Mouse (Mus musculus) mouse embryonic stem cell (cell line): ENCODE measurements around the gene Zbtb7b.
"Not testable (repeated sequence)": the region's sequence is repeated elsewhere in the genome, so short reads cannot be mapped to it uniquely, and the experiment has no call there.

Source experiments
- in situ Hi-C, 2 experiments: fragments of 300-500 bp; cut with MboI; formaldehyde crosslinking; loops; 1 replicate in 1 of 2; 3 replicates in 1 of 2; pipeline ENCODE4 v1.14.3; 2019 to 2020; ENCODE audit warnings: low sequenced_read_pairs in 2 of 2, low pct_unique_long_range_greater_than_20kb in 1 of 2, mixed read lengths in 1 of 2; ENCODE audit not compliant: unreplicated experiment in 1 of 2

The Zbtb7b gene

DNA sequence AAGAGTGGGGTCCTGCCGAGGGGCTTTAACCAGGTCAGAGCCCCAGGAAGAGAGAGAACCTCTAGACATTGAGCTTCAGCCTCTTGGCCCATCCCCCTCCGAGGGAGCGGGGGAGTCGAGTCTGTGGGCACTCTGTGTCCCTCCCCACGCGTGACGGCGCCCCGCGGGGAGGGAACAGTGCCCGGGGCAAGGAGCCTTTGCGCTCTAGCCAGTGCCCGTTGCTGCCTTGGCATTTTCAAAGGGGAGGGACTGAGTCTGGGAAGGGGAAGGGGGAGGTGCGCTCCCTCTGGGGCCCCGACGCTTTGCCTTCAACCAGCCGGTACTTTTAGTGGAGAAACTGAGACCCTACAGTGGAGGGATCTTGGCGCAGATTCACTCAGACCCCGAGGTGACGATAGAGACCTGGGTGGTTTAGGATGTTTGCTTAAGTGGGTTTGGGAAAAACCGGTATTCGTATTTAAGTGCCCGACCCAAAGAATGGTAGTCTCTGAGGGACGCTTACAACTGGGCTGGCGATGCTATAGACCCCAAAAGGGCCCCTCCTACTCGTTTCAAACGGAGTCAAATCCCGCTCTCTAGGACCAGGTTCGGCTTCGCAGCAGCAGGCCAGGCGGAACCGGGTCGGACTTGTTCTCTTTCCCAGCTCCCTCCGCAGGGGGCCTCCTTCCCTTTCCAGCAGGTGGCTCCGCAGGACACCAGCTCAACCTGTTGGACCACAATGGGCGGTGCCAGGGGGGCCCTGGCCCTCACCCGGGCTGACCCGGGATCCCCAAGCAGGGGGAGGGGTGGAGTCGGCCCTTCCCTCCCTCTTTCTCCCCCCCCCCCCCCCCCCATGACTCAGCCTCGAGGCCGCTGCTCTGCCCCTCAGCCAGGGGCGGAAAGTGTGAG lies at the start of gene Zbtb7b:
TSS of gene Zbtb7b (minus strand) at position 771 of the 888 bp plus-strand sequence.
- in situ Hi-C loops, result no loop called here

DNA sequence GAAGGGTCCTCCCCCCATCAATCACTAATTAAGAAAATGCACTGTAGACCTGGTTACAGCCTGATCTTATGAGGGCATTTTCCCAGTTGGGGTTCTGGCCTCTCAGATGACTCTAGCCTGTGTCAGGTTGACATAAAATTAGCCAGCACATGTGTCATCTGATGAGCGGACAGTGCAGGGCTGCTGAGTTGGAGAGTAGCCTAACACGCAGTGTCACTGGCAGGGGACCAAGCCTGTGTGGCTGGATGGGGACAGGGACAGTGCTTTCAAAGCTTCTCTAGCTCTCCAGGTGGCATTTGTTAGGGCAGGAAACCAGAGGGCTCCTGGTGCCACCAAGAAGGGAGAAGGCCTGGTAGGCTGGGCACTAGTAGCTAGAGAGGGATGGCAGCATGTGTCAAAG lies 46.1 kb upstream of the Zbtb7b start:
- in situ Hi-C loops, result no loop called here

DNA sequence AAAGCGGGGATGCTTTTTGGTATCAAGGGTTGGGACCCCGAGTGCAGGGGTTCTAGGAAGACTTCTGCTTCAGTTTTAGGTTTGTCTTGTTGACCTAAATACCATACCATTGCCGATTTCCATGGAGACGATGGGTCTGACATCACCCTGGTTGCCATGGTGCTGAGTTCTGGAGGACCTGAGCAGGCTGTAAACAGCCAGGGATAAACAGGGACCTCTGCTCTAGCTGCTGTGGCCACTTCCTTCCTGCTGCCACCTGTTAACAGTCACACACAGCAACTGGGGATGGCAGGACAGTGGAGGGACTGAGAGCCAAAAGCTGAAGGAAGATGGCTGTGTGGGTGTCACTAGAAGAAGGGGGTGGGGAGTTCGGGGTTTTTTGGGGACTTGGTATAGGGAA lies 42.7 kb upstream of the Zbtb7b start:
- in situ Hi-C loops, result no loop called here

DNA sequence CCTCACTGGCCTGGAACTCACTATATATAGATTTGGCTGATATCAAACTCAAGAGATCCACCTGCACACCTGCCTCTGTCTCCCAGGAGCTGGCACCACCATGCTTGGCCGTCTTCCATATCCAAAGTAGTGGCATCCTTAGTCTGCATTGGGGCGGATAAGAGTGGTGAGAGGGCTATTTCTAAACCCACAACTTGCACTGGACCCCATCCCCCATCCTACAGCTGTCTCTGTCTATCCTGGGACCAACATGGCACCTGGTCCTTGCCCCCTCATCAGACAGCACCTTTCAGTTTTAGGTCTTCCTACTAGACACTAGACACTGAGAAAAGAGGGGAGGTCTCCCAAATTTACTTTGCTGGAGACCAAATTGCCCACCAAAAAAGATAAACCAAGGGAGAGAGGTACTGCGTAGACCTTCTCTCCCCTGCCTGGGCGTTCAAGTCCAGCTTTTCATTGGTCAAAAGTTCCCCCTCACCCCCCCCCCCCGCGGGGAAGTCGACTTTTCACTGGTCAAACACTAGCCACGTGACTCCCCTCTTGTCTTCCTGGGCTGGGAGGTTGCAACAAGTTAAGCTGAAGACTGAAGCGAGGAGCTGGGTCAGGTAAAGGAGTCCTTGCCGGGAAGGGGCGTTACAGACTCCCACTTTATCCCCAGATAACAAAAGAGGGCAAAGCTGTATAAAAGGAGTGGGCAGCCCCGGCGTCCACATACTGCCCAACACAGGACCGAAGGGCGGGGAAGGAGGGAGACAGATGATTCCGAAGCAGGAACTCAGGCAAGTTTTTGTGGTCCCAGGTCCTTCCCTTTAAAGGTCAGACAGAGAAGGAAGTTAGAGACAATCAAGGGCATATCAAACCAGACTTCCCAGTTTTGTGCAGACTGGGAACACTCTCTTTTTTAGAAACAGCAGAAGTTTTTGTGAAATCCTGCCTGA lies 41.9 kb upstream of the Zbtb7b start, which contains the start of gene Pbxip1:
TSS of gene Pbxip1 (plus strand) at position 531 of the 938 bp plus-strand sequence.
- in situ Hi-C loops, result no loop called here

DNA sequence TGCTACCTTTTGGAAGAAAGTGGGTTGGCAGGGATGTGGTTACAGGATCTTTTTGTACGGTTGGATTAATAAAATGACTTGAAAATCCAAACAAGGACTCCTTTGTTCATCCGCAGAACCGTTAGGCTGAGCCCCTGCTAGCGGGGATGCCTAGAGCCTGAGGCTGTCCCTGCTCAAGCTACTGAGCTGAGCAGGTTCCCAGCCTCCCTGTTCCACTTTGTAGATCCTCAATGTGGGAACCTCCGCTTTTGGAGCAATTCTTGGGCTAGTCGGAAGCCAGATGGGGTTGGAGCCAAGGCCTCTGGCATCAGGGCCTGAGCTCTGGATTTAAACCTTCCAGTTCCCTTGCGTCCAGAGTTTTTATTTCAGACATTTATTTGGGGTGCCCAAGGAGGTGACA lies 40.5 kb upstream of the Zbtb7b start:
- in situ Hi-C loops, result no loop called here

DNA sequence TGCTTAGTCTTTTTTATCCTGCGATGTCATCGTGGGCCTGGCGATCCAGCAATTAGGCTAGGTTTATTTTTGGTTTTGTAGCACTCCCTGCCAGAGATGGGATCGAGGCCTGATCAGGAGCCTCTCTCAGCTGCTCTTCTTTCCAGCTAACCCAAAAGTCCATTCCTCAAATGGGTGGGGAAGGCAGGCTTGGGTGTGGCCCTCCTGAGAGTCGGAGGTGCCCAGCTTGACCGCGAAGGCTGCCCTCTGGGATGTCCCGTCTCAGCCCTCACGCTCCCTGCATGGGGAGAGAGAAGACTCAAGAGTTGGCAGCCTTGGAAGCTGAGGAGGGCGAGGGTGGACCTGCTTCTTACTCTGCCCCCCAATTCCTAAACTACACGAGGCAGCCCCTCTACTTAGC lies 40.0 kb upstream of the Zbtb7b start:
- in situ Hi-C loops, result no loop called here

DNA sequence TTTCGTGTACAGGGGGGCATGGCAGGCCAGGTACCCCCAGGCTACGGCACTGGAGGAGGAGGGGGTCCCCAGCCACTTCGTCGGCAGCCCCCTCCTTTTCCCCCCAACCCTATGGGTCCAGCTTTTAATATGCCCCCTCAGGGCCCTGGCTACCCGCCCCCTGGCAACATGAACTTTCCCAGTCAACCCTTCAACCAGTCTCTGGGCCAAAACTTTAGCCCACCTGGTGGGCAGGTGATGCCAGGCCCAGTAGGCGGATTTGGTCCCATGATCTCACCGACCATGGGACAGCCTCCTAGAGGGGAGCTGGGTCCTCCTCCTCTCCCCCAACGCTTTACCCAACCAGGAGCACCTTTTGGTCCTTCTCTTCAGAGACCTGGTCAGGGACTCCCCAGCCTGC lies 38.0 kb upstream of the Zbtb7b start:
- in situ Hi-C loops, result no loop called here

DNA sequence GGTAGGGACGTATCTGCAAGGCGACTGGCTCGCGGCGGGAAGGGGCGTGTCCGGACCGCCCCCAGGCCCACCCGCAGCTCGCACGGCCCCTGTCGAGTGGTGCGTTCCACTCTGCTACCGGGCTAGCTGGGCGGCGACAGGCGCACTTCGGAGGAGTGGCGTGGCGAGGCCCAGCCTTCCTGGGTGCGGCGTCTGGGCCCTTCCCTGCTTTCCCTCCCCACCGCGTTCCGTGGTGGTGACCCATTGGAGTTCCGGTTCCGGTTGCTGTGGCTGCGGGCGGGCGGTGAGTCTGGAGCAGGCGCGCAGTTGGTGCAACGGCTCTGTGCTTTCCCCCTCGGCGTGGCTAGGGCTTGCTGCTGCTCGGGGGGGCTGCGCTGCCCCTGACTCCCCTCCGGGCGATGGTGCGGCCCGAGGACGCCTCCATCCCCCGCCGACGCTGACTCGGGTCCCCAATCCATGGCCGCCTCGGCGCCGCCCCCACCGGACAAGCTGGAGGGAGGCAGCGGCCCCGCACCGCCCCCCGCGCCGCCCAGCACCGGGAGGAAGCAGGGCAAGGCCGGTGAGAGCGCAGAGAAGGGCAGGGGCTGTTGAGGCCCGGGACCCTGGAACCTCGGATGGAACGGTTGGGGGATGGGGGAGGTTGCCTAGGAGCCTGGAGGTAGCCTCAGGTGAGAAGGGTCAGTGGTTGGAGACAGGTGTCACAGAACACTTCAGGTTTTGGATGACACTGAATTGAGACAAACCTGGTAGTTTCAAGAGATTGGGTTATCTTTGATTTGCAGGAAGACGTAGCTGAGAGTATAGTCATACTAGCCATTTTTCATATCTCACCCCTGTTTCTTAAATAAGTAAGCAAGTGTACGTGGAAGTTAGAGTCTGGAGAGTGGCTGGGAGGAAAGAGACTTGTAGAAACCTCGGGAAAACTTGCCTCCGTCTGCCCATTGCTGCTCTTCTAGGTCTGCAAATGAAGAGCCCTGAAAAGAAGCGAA lies 35.9 kb upstream of the Zbtb7b start, which contains the start of gene Pygo2:
TSS of gene Pygo2 (plus strand) at position 44 of the 989 bp plus-strand sequence.
- in situ Hi-C loops, result no loop called here

DNA sequence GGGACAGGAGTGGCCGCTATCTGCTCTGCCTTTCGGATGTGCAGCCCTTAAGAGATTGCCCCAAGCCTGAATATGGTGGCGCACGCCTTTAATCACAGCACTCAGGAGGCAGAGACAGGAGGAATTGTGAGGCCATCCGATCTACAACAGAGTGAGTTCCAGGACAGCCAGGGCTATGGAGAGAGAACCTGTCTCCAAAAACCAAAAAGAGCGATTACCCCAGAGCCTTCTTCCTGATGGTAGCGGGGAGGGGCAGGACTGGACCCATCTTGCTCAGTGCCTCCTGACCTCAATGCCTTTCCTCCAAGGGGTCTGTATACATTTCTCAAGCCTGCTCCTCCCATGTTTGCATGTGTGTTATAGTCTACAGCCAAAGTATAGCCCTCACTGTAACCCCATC lies 34.4 kb upstream of the Zbtb7b start:
- in situ Hi-C loops, result not testable (repeated sequence)

DNA sequence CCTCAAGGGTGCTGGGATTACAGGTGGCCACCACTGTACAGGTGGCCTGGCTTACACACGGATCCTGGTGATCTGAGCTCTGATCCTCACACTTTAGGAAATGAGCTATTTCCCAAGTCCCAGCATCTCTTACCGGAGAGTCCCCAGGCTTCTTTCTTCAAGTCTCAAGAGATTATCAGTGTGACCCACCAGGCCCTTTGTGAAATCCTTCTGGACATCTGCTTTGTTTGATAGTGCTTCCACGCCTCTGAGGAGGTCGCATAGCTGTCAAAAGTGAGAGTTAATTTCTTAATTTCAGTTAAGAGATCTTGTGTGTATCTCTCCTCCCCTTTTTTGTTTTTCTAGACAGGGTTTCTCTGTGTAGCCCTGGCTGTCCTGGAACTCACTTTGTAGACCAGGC lies 31.3 kb upstream of the Zbtb7b start:
- in situ Hi-C loops, result no loop called here

DNA sequence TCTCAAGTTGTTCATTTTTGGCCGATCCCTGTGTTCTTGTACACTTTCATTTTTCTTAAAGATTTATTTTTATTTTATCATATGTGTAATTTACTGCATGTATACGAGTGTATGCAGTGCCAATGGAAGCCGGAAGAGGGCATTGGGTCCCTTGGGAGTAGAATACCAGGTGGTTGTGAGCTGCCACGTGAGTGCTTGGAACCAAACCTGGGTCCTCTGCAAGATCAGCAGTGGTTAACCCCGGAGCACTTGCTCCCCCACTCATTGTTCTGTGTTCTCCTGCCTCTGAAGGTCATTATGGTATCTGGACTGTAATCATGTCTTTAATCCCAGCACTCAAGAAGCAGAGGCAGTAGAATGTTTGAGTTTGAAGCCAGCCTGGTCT lies 30.6 kb upstream of the Zbtb7b start:
- in situ Hi-C loops, result no loop called here

DNA sequence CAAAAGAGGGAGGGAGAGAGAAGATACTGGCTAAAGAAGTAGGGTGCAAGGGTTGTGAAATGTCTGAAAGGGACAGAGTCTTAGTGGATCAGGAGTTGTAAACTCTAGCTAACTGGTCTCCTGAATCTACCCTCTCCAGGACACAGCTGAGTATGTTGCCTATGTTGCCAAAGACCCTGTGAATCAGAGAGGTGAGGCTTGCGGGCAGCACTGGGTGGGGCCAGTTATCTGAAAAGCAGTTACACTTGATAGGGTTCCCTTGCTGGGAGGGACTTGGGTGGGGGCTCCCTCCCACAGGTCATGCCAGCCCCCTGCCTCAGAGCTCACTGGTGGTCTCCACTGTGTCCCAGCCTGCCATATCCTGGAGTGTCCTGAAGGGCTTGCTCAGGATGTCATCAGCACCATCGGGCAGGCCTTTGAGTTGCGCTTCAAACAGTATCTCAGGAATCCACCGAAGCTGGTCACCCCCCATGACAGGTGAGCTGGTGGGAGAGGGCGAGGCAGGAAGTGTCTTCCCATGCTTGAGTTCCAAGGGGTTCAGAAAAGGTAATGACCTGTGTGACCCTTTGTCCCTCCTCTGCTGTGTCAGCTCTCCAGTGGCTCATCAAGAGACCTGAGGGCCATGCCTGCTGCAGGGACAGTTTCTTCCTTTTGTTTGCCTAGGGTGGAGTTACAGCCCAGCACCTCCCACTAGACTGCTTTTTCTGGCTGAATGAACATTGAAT lies 30.0 kb upstream of the Zbtb7b start:
- in situ Hi-C loops, result no loop called here

DNA sequence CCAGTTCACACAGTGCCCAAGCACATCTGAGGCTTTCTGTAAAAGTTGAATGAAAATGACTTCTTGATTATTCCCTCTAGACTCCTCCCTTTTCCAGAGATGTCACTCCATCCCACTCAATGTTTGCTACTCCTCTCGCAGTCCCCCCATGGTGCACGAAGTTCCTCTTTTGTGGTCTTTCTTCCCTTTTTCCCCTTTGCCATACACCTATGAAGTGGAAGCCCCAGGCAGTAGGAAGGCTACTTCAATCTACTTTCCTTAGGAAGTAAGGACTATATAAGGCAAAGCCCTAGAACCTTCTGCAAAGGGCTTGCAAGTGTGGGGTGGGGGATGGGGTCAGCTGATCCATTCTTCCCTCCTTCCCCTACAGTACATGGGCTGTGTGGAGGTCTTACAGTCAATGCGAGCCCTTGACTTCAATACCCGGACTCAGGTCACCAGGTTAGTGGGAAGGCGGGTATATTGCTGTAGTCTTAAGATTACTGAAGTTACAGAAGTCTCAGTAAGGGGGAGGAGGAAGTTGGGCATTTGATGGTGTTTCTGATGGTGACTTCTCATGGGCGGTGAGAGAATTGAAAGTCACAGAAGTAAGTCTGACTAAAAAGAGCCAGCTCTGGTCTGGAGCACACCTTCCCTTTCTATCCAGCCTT lies 28.1 kb upstream of the Zbtb7b start:
- in situ Hi-C loops, result no loop called here

DNA sequence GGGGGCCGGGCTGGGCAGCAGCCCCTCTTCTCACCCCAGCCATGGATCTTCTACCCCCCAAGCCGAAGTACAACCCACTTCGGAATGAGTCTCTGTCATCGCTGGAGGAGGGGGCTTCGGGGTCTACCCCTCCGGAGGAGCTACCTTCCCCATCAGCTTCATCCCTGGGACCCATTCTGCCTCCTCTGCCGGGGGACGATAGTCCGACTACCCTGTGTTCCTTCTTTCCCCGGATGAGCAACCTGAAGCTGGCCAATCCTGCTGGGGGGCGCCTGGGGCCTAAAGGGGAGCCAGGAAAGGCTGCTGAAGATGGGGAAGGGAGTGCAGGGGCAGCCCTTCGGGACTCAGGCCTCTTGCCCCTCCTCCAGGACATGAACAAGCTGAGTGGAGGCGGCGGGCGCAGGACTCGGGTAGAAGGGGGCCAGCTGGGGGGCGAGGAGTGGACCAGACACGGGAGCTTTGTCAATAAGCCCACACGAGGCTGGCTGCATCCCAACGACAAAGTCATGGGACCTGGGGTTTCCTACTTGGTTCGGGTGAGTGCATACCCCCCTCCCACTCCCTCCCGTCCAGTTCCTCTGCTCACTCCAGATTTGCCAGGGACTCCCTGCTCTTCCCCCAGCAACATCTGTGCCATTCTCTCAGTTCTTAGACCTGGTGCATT lies 27.4 kb upstream of the Zbtb7b start:
- in situ Hi-C loops, result no loop called here

DNA sequence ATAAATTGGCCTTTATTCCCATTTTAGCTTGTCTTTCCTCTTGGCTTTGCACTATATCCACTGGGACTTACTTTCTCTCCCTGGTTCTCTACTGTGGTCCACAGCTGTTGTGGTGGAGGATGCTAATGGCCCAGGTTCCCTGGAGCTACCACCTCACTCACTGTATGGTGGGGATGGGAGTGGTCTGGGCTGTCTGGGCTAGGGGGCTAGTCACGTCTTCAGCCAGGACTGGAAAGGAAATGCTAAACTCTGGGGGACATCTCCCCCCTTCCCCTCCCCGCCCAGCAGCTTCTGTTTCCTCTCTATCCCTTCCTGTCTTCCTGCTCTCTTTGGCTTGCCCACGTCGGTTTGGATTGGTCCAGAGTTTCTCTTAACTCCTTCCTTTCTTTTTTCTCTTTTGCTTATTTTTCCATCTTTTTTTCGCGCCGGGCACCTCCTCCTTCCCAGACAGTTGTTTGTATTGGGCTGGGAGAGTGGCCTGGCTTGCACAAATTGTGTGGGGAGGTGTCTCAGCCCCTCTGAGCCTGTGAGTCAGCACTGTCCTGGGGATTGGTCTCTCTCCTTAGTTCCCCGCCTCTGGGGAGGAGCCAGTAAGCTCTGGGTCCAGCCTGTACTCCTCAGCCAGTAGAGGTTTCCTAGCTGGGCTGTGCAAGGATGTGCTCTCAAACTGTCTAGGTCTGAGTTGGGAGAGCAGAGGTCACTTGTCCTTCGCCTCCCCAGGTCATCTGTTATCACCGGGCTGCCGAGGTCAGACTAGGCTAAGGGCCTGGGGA lies 26.6 kb upstream of the Zbtb7b start:
- in situ Hi-C loops, result no loop called here

DNA sequence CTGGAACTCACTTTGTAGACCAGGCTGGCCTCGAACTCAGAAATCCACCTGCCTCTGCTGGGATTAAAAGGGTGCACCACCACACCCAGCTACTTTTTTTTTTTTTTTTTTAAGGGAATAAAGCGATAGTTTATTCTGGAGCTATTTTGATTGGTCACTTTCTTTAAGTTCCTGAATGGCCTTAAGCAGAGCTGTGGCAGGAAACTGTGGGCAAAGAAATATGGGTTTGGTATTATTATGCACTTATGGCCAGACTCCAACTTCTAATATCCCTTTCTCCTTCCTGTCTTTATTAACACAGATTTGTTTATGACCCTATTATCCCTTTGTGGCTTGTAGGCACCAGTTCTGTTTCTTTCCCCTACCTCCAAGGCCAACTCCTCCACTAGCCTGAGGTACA lies 25.8 kb upstream of the Zbtb7b start:
- in situ Hi-C loops, result no loop called here
